Mouse (Mus musculus) midbrain, embryonic 15.5 days (tissue): ENCODE results near the gene Has1. TPM values are rescaled to one million over a fixed set of nuclear protein-coding genes. Genes with fewer than 3 reads are reported as not detected.

Experiments
- ATAC-seq: fragments of 200-750 bp; cut with Nextera tagmentation; replicated peaks from 2 replicates; pipeline ENCODE4 v1.8.0; 2017; ENCODE audit warnings: moderate TSS enrichment
- H3K27ac ChIP-seq: fragments of 300-500 bp; sonication (generic); 2 replicates; pipeline ENCODE4 v1.5.1; 2015; ENCODE audit warnings: mild to moderate bottlenecking, inconsistent platforms
- H3K27me3 ChIP-seq: fragments of 300-500 bp; sonication (generic); replicated peaks from 2 replicates; pipeline ENCODE4 v1.6.1; 2015; ENCODE audit warnings: inconsistent platforms
- H3K36me3 ChIP-seq: fragments of 300-500 bp; sonication (generic); replicated peaks from 2 replicates; pipeline ENCODE4 v1.6.1; 2015; ENCODE audit warnings: inconsistent platforms
- H3K4me1 ChIP-seq: fragments of 300-500 bp; sonication (generic); 2 replicates; pipeline ENCODE4 v1.6.1; 2015; ENCODE audit warnings: inconsistent platforms
- H3K4me2 ChIP-seq: fragments of 300-500 bp; sonication (generic); 2 replicates; pipeline ENCODE4 v1.6.1; 2015; ENCODE audit warnings: inconsistent platforms, mild to moderate bottlenecking, moderate library complexity
- H3K4me3 ChIP-seq: fragments of 300-500 bp; sonication (generic); 2 replicates; pipeline ENCODE4 v1.5.1; 2015; ENCODE audit warnings: mild to moderate bottlenecking, inconsistent platforms
- H3K9ac ChIP-seq: fragments of 300-500 bp; sonication (generic); 2 replicates; pipeline ENCODE4 v1.6.1; 2015; ENCODE audit warnings: mild to moderate bottlenecking, inconsistent platforms
- H3K9me3 ChIP-seq: fragments of 300-500 bp; sonication (generic); 2 replicates; pipeline ENCODE4 v1.6.1; 2016; ENCODE audit warnings: inconsistent platforms
- WGBS: fragments of 180-500 bp; shearing (Covaris S2); methylation state at CpG from one replicate; pipeline ENCODE4 v1.1.7; 2015; ENCODE audit warnings: mixed read lengths; 5-methylcytosine and 5-hydroxymethylcytosine counted together
- polyA plus RNA-seq: library from polyadenylated mRNA; unstranded; fragments of >200 nt; fragmentation: Nextera tagmentation; extraction: Ambion mirVana; gene quantifications from 2 replicates; pipeline ENCODE4 v1.2.1, GENCODE M21; 2015

Gene Has1
- polyA plus RNA-seq, 1 experiment from 2014 or later, result 1.6 TPM

GRCm38 (mm10) chr17:17837919-17838701 lies 16.9 kb downstream of the Has1 start:
- H3K36me3 ChIP-seq, result peaks cover under 1% of the 10 kb centered on the region; the same call in 1 of the 2 replicates
- H3K27me3 ChIP-seq, result no peaks in the 10 kb centered on the region
- peak overlapping the region; percentile 49 for H3K9ac ChIP-seq
- peak; percentile 97 for ATAC-seq
- peak overlapping the region; percentile 58 for H3K4me2 ChIP-seq
- no peaks in the 10 kb centered on the region for H3K9me3 ChIP-seq
- peak overlapping the region; percentile 85 for H3K27ac ChIP-seq
- peaks cover 51% of the 10 kb centered on the region for H3K4me1 ChIP-seq
- peak overlapping the region; percentile 45 for H3K4me3 ChIP-seq
- under 1% methylated on average over 42 of the region's 43 CpGs for WGBS

- Histone ChIP-seq H3K4me3 (peak overlapping the region; percentile 45), H3K4me1 (peaks cover 57% of the 10 kb centered on the region), H3K36me3 (peaks cover 2% of the 10 kb centered on the region; the same call in 1 of the 2 replicates), H3K27me3 (no peaks in the 10 kb centered on the region), H3K9ac (peak overlapping the region; percentile 46), H3K4me2 (peak overlapping the region; percentile 58), H3K9me3 (no peaks in the 10 kb centered on the region), H3K27ac (peak overlapping the region; percentile 85)
- peak; percentile 1; the same call in 1 of the 2 replicates for ATAC-seq
- WGBS, result 6% methylated on average over 13 of the region's 13 CpGs
Measured at GRCm38 (mm10) chr17:17837426-17837825, 17.6 kb downstream of the Has1 start.

DNA sequence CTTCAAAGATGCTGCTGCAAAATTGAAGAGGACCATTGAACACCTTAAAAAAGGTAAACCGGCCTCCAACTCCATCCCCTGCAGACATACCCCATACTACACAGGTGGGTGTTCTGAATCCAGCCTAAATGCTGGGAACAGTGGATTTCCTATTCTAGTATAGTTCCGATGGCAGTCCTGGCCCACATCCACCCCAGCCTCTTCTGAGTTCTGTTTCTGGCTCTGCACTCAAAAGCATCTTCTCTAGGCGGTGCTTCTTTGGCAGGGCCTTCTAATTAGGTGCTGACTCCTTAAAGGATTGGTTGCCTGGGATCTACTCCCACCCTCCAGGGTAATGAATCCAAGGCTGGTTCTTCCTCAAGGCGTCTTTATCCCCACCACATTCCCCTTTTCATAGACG lies 18.9 kb downstream of the Has1 start:
- H3K27ac ChIP-seq, result 0 out of 2 replicates have a peak overlapping the region, but pooled peaks have one; percentile 2
- H3K36me3 ChIP-seq, result peaks cover 6% of the 10 kb centered on the region
- no peak for ATAC-seq
- H3K4me1 ChIP-seq, result peaks cover 70% of the 10 kb centered on the region
- no peak overlapping the region for H3K4me3 ChIP-seq
- 77% methylated on average over 5 of the region's 5 CpGs for WGBS
- H3K27me3 ChIP-seq, result no peaks in the 10 kb centered on the region
- H3K9ac ChIP-seq, result no peak overlapping the region
- no peaks in the 10 kb centered on the region for H3K9me3 ChIP-seq
- no peak overlapping the region for H3K4me2 ChIP-seq

DNA sequence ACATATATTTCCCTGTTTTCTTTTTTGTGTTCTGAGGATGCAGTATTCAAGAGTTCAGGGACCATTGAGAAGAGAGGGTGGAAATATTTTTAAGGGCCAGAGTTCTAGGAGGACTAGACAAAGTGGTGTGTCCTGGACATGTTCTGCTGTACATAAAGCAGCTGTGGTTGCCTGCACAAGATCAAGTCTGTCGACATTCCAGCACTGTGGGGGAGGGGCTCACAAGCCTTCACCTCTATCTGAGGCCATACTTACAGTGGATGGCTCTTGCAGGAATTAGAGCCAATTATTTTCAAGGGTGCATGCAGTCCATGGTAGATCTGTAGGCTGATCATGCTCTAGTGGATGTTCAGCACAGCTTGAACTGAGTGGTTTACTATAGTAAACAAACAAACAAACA lies 20.1 kb downstream of the Has1 start:
- 12% methylated on average over 1 of the region's 1 CpGs for WGBS
- ATAC-seq, result no peak
- no peak overlapping the region for H3K4me2 ChIP-seq

DNA sequence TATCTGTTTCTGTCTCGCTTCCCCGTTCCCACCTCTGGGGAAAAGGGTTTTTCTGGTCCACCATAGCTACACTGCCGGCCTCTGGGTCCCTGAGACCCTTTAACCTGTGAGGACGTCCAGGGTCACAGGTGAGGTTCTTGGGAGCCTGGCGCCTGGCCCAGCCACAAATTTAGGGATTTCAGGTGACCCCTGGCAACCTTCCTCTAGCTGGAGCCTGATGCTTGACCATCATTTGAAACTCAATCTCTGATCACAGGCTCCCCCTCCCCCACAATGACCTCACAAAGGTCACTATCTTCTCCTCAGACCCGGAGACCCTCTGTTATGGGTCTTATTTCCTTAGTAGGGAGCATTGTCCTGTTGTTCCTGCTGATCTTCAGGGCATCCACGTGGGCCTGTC lies 24.3 kb downstream of the Has1 start:
- ATAC-seq, result no peak
- Histone ChIP-seq H3K27me3 (no peaks in the 10 kb centered on the region), H3K27ac (no peak overlapping the region), H3K4me2 (peak overlapping the region; percentile 89), H3K9me3 (no peaks in the 10 kb centered on the region), H3K4me1 (peaks cover 62% of the 10 kb centered on the region), H3K36me3 (peaks cover 6% of the 10 kb centered on the region), H3K4me3 (peak overlapping the region; percentile 98; the same call in 1 of the 2 replicates), H3K9ac (no peak overlapping the region)
- 81% methylated on average over 7 of the region's 7 CpGs for WGBS

More for the DNA sequence above, 20.1 kb downstream of the Has1 start:
- Histone ChIP-seq H3K36me3 (peaks cover 6% of the 10 kb centered on the region), H3K9ac (no peak overlapping the region), H3K4me1 (peaks cover 82% of the 10 kb centered on the region), H3K27ac (no peak overlapping the region), H3K4me3 (no peak overlapping the region), H3K27me3 (no peaks in the 10 kb centered on the region), H3K9me3 (no peaks in the 10 kb centered on the region)

- 61% methylated on average over 21 of the region's 23 CpGs for WGBS
- ATAC-seq, result no peak
Measured at GRCm38 (mm10) chr17:17829816-17830535, 25.0 kb downstream of the Has1 start.

DNA sequence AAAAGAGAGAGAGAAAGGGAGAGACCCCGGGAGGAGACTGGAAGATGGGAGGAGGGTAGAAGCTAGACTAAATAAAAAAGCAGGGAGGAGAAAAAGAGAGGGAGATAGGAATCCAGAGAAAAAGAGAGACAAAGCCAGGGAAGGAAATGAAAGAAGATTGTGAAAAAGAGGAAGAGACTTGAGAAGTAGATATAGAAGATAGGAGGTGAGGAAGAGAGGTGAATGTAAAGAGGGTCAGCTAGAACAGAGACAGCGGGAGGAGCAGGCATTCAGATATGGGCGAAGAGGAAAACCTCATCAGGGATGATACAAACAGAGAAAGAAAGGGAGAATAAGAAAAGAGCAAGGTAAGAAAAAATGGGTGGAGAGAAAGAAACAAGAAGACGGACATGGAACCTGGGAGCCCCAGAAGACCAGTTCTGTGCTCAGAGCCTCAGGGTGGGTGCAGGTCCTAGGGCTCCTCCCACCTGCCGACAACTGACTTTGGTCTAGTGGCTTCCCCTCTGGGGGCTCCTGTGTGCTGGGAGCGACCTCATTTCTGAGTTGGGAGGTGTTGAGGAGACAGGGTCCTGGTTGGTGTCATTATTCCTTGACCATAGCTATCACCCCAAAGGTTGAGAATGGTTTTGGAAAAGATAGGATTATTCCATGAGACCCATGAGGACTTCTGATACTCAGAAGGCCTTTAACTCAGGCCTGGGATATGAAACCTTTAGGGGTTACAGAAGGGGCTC lies 25.8 kb downstream of the Has1 start:
- Histone ChIP-seq H3K9ac (peak overlapping the region; percentile 100), H3K4me2 (peak overlapping the region; percentile 89), H3K27ac (peak overlapping the region; percentile 100), H3K27me3 (no peaks in the 10 kb centered on the region), H3K4me1 (peaks cover 52% of the 10 kb centered on the region), H3K36me3 (peaks cover 6% of the 10 kb centered on the region), H3K4me3 (peak overlapping the region; percentile 98), H3K9me3 (no peaks in the 10 kb centered on the region)
- WGBS, result 2% methylated on average over 6 of the region's 6 CpGs
- no peak for ATAC-seq

More at GRCm38 (mm10) chr17:17829816-17830535, 25.0 kb downstream of the Has1 start:
- Histone ChIP-seq H3K4me1 (peaks cover 59% of the 10 kb centered on the region), H3K9me3 (no peaks in the 10 kb centered on the region), H3K4me3 (peak overlapping the region; percentile 98), H3K36me3 (peaks cover 6% of the 10 kb centered on the region), H3K27me3 (no peaks in the 10 kb centered on the region), H3K4me2 (peak overlapping the region; percentile 89), H3K27ac (peak overlapping the region; percentile 100), H3K9ac (peak overlapping the region; percentile 100)

GRCm38 (mm10) chr17:17828191-17828981 lies 26.6 kb downstream of the Has1 start:
- no peaks in the 10 kb centered on the region for H3K9me3 ChIP-seq
- peaks cover 6% of the 10 kb centered on the region for H3K36me3 ChIP-seq
- H3K27me3 ChIP-seq, result no peaks in the 10 kb centered on the region
- H3K4me3 ChIP-seq, result peak overlapping the region; percentile 98
- H3K4me1 ChIP-seq, result peaks cover 43% of the 10 kb centered on the region
- peak overlapping the region; percentile 100 for H3K27ac ChIP-seq
- H3K9ac ChIP-seq, result peak overlapping the region; percentile 100
- peak; percentile 38 for ATAC-seq
- H3K4me2 ChIP-seq, result peak overlapping the region; percentile 89
- WGBS, result 0% methylated on average over 8 of the region's 15 CpGs

DNA sequence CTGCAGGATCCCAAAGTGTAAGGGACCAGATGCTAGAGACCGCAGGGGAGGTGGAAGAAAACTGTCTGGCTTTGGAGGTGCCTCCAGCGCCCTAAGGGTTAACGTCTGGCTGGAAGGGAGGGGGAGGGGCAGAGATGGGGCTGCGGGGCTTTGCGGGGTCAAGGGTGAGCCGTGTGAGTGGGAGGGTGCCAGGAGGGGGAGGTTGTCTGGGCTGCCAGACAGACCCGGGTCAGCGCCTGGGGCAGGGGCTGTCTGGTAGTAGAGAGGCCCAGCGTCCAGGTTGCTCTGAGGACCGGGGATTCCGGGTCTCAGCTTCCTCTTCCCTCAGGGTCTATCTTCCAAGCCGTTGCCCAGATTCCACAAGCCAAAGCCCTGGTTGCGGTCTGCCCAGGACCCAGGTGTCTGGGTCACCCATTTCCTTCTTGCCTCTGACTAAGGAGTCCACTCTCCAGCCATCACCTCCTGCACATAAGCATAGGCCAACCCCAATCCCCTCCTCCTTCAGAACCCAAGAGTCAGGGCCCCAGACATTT lies 27.3 kb downstream of the Has1 start:
- no peaks in the 10 kb centered on the region for H3K27me3 ChIP-seq
- peak overlapping the region; percentile 98 for H3K4me3 ChIP-seq
- H3K9ac ChIP-seq, result peak overlapping the region; percentile 100
- peak overlapping the region; percentile 100 for H3K27ac ChIP-seq
- H3K36me3 ChIP-seq, result peaks cover 4% of the 10 kb centered on the region; the same call in 1 of the 2 replicates
- peaks cover 37% of the 10 kb centered on the region for H3K4me1 ChIP-seq
- 0% methylated on average over 13 of the region's 13 CpGs for WGBS
- peak overlapping the region; percentile 89 for H3K4me2 ChIP-seq
- peak; percentile 18 for ATAC-seq
- no peaks in the 10 kb centered on the region for H3K9me3 ChIP-seq

DNA sequence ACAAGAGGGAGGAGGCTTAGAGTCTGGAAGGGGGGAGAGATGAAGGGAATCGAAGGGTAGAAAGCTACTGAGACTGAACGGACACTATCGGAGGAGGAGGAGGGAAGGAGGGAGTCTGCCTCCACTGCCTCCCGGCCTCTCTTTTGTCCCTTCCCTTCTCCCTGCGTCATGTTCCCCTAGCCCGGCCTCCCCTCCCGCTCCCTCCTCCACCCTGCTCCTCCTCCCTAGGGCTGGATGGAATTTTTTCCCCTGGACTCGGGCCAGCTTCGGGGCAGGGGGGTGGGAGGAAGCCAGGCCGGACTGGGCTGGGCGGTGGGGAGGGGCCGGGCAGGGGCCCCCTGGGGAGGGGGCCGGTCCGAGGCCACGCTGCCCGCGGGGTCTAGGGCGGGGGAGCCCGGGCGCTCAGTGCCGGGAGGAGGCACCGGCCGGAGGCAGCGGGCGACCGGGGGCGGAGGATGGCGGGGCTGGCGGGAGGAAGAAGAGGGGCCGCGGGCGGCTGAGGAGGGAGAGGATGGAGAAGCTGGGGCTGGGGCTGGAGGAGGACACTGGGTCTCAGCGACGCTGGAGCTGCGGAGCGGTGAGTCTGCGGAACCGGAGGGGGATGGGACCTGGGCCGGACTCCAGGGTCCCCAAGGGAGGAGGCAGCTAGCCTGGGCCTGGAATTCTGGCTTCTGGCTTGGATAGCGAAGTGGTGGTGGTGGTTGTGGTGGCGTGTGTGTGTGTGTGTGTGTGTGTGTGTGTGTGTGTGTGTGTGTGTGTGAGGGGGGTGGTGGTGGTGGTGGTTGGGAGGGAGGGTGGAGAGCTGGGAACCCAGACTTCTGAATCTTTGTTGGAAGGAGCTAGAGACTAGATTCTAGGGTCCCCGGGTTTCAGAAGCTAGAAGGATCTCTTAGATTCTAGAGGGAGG lies 28.0 kb downstream of the Has1 start, which contains the start of gene Spaca6:
Gene Spaca6, plus strand, starts transcription at position 408 of the 907 bp plus-strand sequence.
- under 1% methylated on average over 40 of the region's 42 CpGs for WGBS
- H3K36me3 ChIP-seq, result peaks cover 3% of the 10 kb centered on the region; the same call in 1 of the 2 replicates

More for the DNA sequence above, 28.0 kb downstream of the Has1 start, which contains the start of gene Spaca6:
- no peaks in the 10 kb centered on the region for H3K27me3 ChIP-seq
- peak within 1 kb of the TSS; percentile 100 for H3K9ac ChIP-seq
- H3K4me1 ChIP-seq, result peaks cover 30% of the 10 kb centered on the region
- peak within 1 kb of the TSS; percentile 89 for H3K4me2 ChIP-seq
- ATAC-seq, result peak; percentile 87
- no peaks in the 10 kb centered on the region for H3K9me3 ChIP-seq
- H3K4me3 ChIP-seq, result peak within 1 kb of the TSS; percentile 98
- H3K27ac ChIP-seq, result peak within 1 kb of the TSS; percentile 100
